Mouse (Mus musculus) heart, embryonic 12.5 days (tissue): ENCODE results near the gene Kdm2b. TPM values are rescaled to one million over a fixed set of nuclear protein-coding genes. Genes with fewer than 3 reads are reported as not detected.

Source experiments
- ATAC-seq: fragments of 200-750 bp; cut with Nextera tagmentation; 2 replicates; pipeline ENCODE4 v1.8.0; 2017; ENCODE audit warnings: moderate TSS enrichment, moderate library complexity; ENCODE audit not compliant: insufficient number of reproducible peaks, low FRiP score
- H3K27ac ChIP-seq: fragments of 300-500 bp; sonication (generic); 2 replicates; pipeline ENCODE4 v1.5.1; 2016; ENCODE audit warnings: mild to moderate bottlenecking, moderate library complexity; ENCODE audit not compliant: poor library complexity, severe bottlenecking
- H3K27me3 ChIP-seq: fragments of 300-500 bp; sonication (generic); replicated peaks from 2 replicates; pipeline ENCODE4 v1.6.1; 2016; ENCODE audit warnings: mild to moderate bottlenecking, moderate library complexity
- H3K36me3 ChIP-seq: fragments of 300-500 bp; sonication (generic); 2 replicates; pipeline ENCODE4 v1.6.1; 2016; ENCODE audit warnings: mild to moderate bottlenecking, moderate library complexity
- H3K4me1 ChIP-seq: fragments of 300-500 bp; sonication (generic); replicated peaks from 2 replicates; pipeline ENCODE4 v1.6.1; 2016; ENCODE audit warnings: mild to moderate bottlenecking
- H3K4me2 ChIP-seq: fragments of 300-500 bp; sonication (generic); 2 replicates; pipeline ENCODE4 v1.6.1; 2016; ENCODE audit warnings: mild to moderate bottlenecking, moderate library complexity
- H3K4me3 ChIP-seq: fragments of 300-500 bp; sonication (generic); 2 replicates; pipeline ENCODE4 v1.5.1; 2016; ENCODE audit warnings: mild to moderate bottlenecking
- H3K9ac ChIP-seq: fragments of 300-500 bp; sonication (generic); 2 replicates; pipeline ENCODE4 v1.6.1; 2016; ENCODE audit warnings: mild to moderate bottlenecking, moderate library complexity
- H3K9me3 ChIP-seq: fragments of 300-500 bp; sonication (generic); replicated peaks from 2 replicates; pipeline ENCODE4 v1.6.1; 2016; ENCODE audit warnings: mild to moderate bottlenecking, moderate library complexity
- WGBS: fragments of 180-500 bp; shearing (Covaris S2); methylation state at CpG from one replicate; pipeline ENCODE4 v1.1.7; 2016; 5-methylcytosine and 5-hydroxymethylcytosine counted together
- polyA plus RNA-seq: library from polyadenylated mRNA; unstranded; fragments of >200 nt; fragmentation: Nextera tagmentation; extraction: Ambion mirVana; gene quantifications from 2 replicates; pipeline ENCODE4 v1.2.1, GENCODE M21; 2016

The Kdm2b gene
- polyA plus RNA-seq, 1 experiment from 2014 or later, result 39.8 TPM

- Histone ChIP-seq H3K36me3 (0 out of 2 replicates have a peak, but pooled peaks cover 4% of the 10 kb centered on the region), H3K4me2 (no peak overlapping the region), H3K9me3 (no peaks in the 10 kb centered on the region), H3K4me3 (no peak overlapping the region), H3K4me1 (peaks cover 30% of the 10 kb centered on the region), H3K9ac (no peak overlapping the region), H3K27ac (no peak overlapping the region), H3K27me3 (no peaks in the 10 kb centered on the region)
- no peak for ATAC-seq
- WGBS, result 43% methylated on average over 2 of the region's 2 CpGs
Measured at GRCm38 (mm10) chr5:122890396-122890795, 99.2 kb downstream of the Kdm2b start.

DNA sequence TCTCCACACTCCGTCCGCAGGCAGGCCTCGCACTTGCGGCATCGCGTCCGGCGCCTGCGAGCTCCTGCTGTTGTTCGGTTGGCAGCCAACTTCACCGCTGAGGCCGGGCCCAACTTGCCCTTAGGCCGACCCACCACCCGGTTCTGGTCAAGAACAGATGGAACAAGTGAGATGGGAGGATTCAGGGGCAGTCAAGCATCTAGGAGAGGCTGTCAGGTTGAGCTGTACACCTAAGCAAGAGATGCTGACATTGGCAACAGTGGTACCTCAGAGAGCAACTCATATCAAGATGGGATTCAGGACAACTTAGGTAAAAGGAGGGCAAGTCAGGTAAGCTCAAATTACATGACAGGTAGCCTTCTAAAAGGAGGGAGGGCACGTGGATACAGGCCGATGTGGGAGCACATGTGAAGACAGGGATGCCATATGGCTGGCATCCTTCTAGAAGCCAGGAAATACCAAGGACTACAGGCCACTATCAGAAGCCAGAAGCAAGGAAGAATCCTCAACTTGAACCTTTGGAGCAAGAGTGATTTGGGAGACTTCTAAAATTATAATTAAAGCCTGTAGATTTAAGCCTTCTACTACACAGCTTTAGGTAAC lies 100.9 kb downstream of the Kdm2b start:
- ATAC-seq, result no peak
- Histone ChIP-seq H3K9ac (no peak overlapping the region), H3K27ac (no peak overlapping the region), H3K4me2 (no peak overlapping the region), H3K36me3 (0 out of 2 replicates have a peak, but pooled peaks cover 4% of the 10 kb centered on the region), H3K4me1 (peaks cover 28% of the 10 kb centered on the region), H3K4me3 (no peak overlapping the region), H3K27me3 (no peaks in the 10 kb centered on the region), H3K9me3 (no peaks in the 10 kb centered on the region)
- 88% methylated on average over 16 of the region's 16 CpGs for WGBS

DNA sequence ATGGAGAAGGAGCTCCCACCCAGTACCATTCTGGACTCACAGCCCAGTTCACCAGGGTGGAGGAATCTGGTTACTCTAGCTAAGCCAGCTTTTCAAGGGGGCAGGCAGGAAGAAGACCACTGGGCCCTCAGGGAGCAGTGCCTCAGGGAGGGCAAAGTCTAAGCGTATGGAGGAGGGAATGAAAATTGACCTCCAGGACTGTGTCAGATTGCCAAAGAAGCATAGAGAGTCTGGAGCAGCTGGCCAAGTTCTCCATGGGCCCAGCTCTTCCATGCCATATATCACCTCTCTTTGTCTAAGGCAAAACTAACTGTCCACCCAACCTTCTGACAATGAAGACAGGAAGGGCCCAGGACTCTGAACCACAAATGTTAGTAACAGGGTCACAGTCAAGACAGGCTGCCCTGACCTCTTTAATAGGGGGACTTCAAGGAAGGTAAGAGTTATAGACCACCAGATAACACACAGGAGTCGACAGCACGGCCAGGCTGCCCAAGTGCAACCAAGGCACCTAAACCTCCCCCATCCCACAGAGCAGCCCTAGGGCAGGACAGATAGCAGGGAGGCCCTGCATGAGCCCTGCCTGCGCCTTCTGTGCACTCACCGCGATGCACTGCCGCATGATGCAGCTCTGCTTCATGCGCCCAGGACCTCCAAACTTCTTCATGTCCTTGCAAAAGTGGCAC lies 101.6 kb downstream of the Kdm2b start:
- no peaks in the 10 kb centered on the region for H3K9me3 ChIP-seq
- H3K27ac ChIP-seq, result no peak overlapping the region
- WGBS, result 76% methylated on average over 8 of the region's 8 CpGs
- 0 out of 2 replicates have a peak, but pooled peaks cover 4% of the 10 kb centered on the region for H3K36me3 ChIP-seq
- H3K9ac ChIP-seq, result no peak overlapping the region
- no peak overlapping the region for H3K4me3 ChIP-seq
- ATAC-seq, result no peak
- no peaks in the 10 kb centered on the region for H3K27me3 ChIP-seq
- peaks cover 30% of the 10 kb centered on the region for H3K4me1 ChIP-seq
- no peak overlapping the region for H3K4me2 ChIP-seq

GRCm38 (mm10) chr5:122887033-122887432 lies 102.6 kb downstream of the Kdm2b start:
- WGBS, result 88% methylated on average over 9 of the region's 9 CpGs
- no peak for ATAC-seq

GRCm38 (mm10) chr5:122884594-122885348 lies 104.9 kb downstream of the Kdm2b start:
- no peak for ATAC-seq
- no peak overlapping the region for H3K27ac ChIP-seq
- H3K4me1 ChIP-seq, result peaks cover 25% of the 10 kb centered on the region
- no peak overlapping the region for H3K4me3 ChIP-seq
- H3K9ac ChIP-seq, result no peak overlapping the region
- H3K27me3 ChIP-seq, result no peaks in the 10 kb centered on the region
- 68% methylated on average over 7 of the region's 7 CpGs for WGBS
- H3K36me3 ChIP-seq, result peaks cover 31% of the 10 kb centered on the region
- no peaks in the 10 kb centered on the region for H3K9me3 ChIP-seq
- H3K4me2 ChIP-seq, result no peak overlapping the region

More at GRCm38 (mm10) chr5:122887033-122887432, 102.6 kb downstream of the Kdm2b start:
- H3K4me1 ChIP-seq, result peaks cover 33% of the 10 kb centered on the region
- H3K36me3 ChIP-seq, result peaks cover 8% of the 10 kb centered on the region; the same call in 1 of the 2 replicates
- H3K4me2 ChIP-seq, result no peak overlapping the region
- no peaks in the 10 kb centered on the region for H3K9me3 ChIP-seq
- no peak overlapping the region for H3K4me3 ChIP-seq
- no peak overlapping the region for H3K27ac ChIP-seq
- H3K27me3 ChIP-seq, result no peaks in the 10 kb centered on the region
- H3K9ac ChIP-seq, result no peak overlapping the region

DNA sequence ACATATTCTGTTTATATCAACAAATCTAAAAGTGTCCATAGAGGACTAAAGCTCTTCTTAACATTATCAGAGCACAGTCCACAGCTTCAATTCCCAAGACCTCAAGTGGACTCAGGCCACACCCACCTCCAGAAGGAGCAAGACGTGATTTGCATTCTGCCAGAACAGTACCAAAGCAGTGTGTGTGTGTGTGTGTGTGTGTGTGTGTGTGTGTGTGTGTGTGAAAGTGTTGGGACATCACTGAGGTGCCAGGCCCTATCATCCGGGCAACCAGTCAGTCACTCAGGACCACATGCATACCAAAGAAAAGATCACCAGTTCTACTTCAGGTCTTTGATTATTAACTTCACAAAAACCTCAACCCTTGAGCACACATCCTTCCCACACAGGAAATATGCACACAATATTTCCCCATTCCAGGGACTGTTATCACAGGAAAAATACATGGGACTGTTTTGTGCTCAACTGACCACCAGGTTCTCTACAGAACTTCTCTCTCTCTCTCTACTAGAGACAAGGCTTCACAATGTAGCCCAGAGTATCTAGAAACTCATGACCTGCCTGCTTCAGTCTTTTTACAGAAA lies 105.9 kb downstream of the Kdm2b start:
- H3K27me3 ChIP-seq, result no peaks in the 10 kb centered on the region
- H3K4me1 ChIP-seq, result peaks cover 25% of the 10 kb centered on the region
- H3K4me3 ChIP-seq, result no peak overlapping the region
- no peak overlapping the region for H3K27ac ChIP-seq
- whole genome bisulfite sequencing, result 40% methylated on average over 2 of the region's 2 CpGs
- no peak for ATAC-seq
- H3K4me2 ChIP-seq, result no peak overlapping the region
- H3K36me3 ChIP-seq, result peaks cover 41% of the 10 kb centered on the region
- no peak overlapping the region for H3K9ac ChIP-seq
- no peaks in the 10 kb centered on the region for H3K9me3 ChIP-seq

- H3K4me1 ChIP-seq, result peaks cover 22% of the 10 kb centered on the region
- no peaks in the 10 kb centered on the region for H3K9me3 ChIP-seq
- no peak for ATAC-seq
- no peaks in the 10 kb centered on the region for H3K27me3 ChIP-seq
- H3K27ac ChIP-seq, result no peak overlapping the region
- H3K4me2 ChIP-seq, result no peak overlapping the region
- H3K36me3 ChIP-seq, result peaks cover 42% of the 10 kb centered on the region
- no peak overlapping the region for H3K9ac ChIP-seq
- H3K4me3 ChIP-seq, result no peak overlapping the region
- WGBS, result 74% methylated on average over 9 of the region's 9 CpGs
Measured at GRCm38 (mm10) chr5:122883237-122883636, 106.4 kb downstream of the Kdm2b start.

GRCm38 (mm10) chr5:122882256-122883050 lies 107.2 kb downstream of the Kdm2b start:
- H3K9ac ChIP-seq, result no peak overlapping the region
- H3K36me3 ChIP-seq, result peaks cover 49% of the 10 kb centered on the region
- 87% methylated on average over 18 of the region's 18 CpGs for WGBS

DNA sequence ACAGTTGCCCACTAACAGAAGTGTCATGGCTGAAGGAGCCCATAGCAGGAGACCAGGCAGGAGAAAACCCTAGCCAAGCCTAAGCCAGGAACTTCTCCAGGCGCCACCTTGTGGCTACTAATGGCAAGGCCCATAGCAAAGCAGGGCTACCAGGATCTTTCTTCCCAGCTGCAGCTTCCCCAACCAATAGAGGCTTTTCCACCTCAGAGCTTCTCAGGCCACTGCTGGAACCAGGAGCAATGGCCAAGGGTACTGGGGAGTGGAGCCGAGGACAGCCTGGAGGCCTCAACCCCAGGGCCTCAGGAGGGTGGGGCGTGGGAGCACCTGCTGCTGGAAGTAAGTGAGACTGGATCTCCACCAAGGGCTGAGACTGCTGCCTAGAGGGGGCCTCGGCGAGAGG lies 108.3 kb downstream of the Kdm2b start:
- Histone ChIP-seq H3K27ac (no peak overlapping the region), H3K4me2 (no peak overlapping the region), H3K36me3 (peaks cover 58% of the 10 kb centered on the region), H3K4me1 (peaks cover 21% of the 10 kb centered on the region), H3K9me3 (no peaks in the 10 kb centered on the region), H3K4me3 (no peak overlapping the region), H3K27me3 (no peaks in the 10 kb centered on the region), H3K9ac (no peak overlapping the region)
- 60% methylated on average over 5 of the region's 5 CpGs for WGBS
- ATAC-seq, result peak; percentile 58; the same call in 1 of the 2 replicates

More at GRCm38 (mm10) chr5:122882256-122883050, 107.2 kb downstream of the Kdm2b start:
- no peak overlapping the region for H3K27ac ChIP-seq
- H3K27me3 ChIP-seq, result no peaks in the 10 kb centered on the region
- peaks cover 21% of the 10 kb centered on the region for H3K4me1 ChIP-seq
- no peak overlapping the region for H3K4me2 ChIP-seq
- no peak overlapping the region for H3K4me3 ChIP-seq
- ATAC-seq, result no peak
- no peaks in the 10 kb centered on the region for H3K9me3 ChIP-seq

DNA sequence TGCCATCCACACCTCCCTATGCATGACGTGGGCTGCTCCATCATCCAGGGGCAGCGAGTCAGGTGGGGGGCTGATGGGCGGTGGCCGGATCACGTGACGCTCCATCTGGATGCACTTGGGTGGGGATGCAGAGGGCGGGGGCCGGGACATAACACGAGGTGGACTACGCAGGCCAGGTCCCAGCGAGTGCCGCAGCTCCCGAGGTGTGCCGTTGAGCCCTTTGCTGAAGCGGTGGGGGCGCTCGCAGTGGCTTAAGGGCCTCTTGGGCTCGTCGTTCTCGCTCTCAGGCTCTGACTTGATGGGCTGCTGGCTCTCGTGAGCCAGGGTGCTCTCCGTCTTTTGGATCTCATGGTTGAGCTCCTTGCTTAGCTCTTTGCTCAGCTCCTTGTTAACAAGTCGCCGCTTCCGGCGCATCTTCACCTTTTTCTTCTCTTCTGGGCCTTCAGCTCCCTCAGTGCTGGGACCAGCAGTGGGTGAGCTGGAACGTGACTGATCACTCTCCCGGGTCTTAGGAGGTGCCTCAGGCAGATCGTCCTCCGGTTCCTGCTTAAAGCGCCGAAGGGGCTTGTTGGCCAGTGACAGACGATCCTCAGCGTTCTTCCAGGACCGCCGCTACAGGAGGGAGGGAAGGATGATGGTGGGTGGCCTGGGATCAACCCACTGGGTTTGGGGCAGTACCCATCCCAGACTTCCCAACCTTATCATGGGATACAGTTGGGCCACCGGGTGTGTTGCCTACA lies 109.2 kb downstream of the Kdm2b start:
- H3K36me3 ChIP-seq, result peaks cover 62% of the 10 kb centered on the region
- no peak overlapping the region for H3K4me3 ChIP-seq
- H3K4me1 ChIP-seq, result peaks cover 12% of the 10 kb centered on the region
- no peak overlapping the region for H3K4me2 ChIP-seq
- no peak for ATAC-seq
- H3K9me3 ChIP-seq, result no peaks in the 10 kb centered on the region
- H3K27me3 ChIP-seq, result no peaks in the 10 kb centered on the region
- WGBS, result 89% methylated on average over 37 of the region's 37 CpGs
- H3K9ac ChIP-seq, result no peak overlapping the region
- H3K27ac ChIP-seq, result no peak overlapping the region
